Mouse (Mus musculus): ENCODE data around the gene Tert.

GRCm38 (mm10) chr13:73603522-73604155 lies 23.1 kb upstream of the Tert start, which contains the start of gene Clptm1l:
- no peak for TF ChIP-seq CTCF (IDR thresholded peaks at IDR 0.05)
- TF ChIP-seq EP300 (IDR thresholded peaks at IDR 0.05): no peak

All from lung, postnatal 0 days (tissue).